Mouse (Mus musculus): ENCODE measurements at regions not wholly inside any gene's neighbourhood (a gene's known extent, or its start where the extent isn't known, plus 50 kb on each side); places are given as distances from the start of the nearest gene placed in this dataset.

DNA sequence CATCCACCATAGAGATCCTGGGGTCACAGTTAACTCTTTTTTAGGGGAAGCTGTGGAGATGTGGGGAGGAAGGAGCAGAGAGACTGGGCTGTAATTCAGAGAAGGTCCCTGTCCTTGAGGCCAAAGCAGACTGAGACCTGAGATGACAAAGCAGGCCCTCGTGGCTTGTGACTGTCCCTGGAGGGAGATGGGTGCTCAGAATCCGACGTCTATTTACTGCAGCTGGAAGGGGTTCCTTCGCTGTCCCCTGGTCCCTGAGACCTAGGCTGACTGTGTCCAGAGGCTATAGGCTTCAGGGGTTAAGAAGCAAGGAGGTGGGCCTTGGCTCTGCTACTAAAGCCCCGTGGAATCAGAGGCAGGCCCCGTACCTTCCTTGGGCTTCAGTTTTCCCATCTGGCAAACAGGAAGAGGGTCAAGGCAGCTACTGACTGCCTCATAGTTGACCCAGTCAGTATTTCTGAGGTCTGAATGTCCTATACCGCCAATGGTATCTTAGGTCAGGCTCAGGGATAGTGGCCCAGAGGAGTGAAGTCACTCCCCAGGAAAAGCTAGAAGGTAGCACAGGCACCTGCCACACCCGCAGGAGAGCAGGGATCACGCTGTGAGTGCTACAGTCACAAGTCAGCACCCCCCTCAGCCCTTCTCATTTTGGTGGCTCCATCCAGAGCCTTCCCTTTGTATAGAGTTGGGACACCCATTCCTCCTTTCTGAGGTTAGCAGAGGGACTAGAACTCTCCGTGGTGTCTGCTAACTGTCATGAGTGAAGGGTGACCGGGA, 65.2 kb downstream of the Cstad start:
- H3K4me3 ChIP-seq (ENCODE audit: control insufficient read depth in 1 of 2, insufficient read depth in 1 of 2, low read depth in 2 of 2, low read length in 2 of 2), result no peak overlapping the region
- TF ChIP-seq MAX (IDR thresholded peaks at IDR 0.05; ENCODE audit: low read length) (no peak), BHLHE40 (IDR thresholded peaks at IDR 0.05; ENCODE audit: borderline replicate concordance, low read depth, low read length) (no peak), ZKSCAN1 (IDR thresholded peaks at IDR 0.05; ENCODE audit: low read depth, low read length) (no peak), GABPA (IDR thresholded peaks at IDR 0.05; ENCODE audit: low read depth, low read length) (no peak), MEF2A (IDR thresholded peaks at IDR 0.05; ENCODE audit: extremely low read depth, insufficient replicate concordance, low read depth, low read length, poor library complexity, severe bottlenecking) (no peak), POLR2AphosphoS2 (IDR thresholded peaks at IDR 0.05; ENCODE audit: low read length) (no peak), KAT2A (conservative IDR thresholded peaks at IDR 0.05; ENCODE audit: low read depth, low read length) (no peak), MAFK (IDR thresholded peaks at IDR 0.05; ENCODE audit: borderline replicate concordance, low read depth, low read length) (no peak), ZMIZ1 (IDR thresholded peaks at IDR 0.05; ENCODE audit: low read depth, low read length) (no peak), USF2 (IDR thresholded peaks at IDR 0.05; ENCODE audit: borderline replicate concordance in 1 of 2, insufficient read depth in 1 of 2, low read depth in 1 of 2, low read length in 2 of 2) (no peak), USF1 (IDR thresholded peaks at IDR 0.05; ENCODE audit: low read depth, low read length) (no peak), ELF1 (IDR thresholded peaks at IDR 0.05; ENCODE audit: low read depth, low read length) (no peak), MAZ (IDR thresholded peaks at IDR 0.05; ENCODE audit: low read depth, low read length) (no peak), CHD1 (IDR thresholded peaks at IDR 0.05; ENCODE audit: low read depth, low read length) (no peak), POLR2AphosphoS5 (IDR thresholded peaks at IDR 0.05; ENCODE audit: borderline replicate concordance, low read depth, low read length) (no peak), MXI1 (IDR thresholded peaks at IDR 0.05; ENCODE audit: low read depth, low read length) (no peak), ETS1 (IDR thresholded peaks at IDR 0.05; ENCODE audit: low read depth, low read length) (no peak), HCFC1 (IDR thresholded peaks at IDR 0.05; ENCODE audit: low read depth, low read length) (no peak), SIN3A (IDR thresholded peaks at IDR 0.05; ENCODE audit: low read length) (no peak)
- peaks cover 0 to 16% of the 10 kb centered on the region in 2 experiments; a peak in 2 of 4 replicates for H3K36me3 ChIP-seq (ENCODE audit: control insufficient read depth in 1 of 2, insufficient read depth in 2 of 2, low read length in 2 of 2)
- H3K9ac ChIP-seq (ENCODE audit: control insufficient read depth, low read depth, low read length, poor library complexity, severe bottlenecking), result no peak overlapping the region
- H3K4me1 ChIP-seq (ENCODE audit: control insufficient read depth in 1 of 2, insufficient read depth in 2 of 2, low read length in 2 of 2), result peaks cover 7 to 14% of the 10 kb centered on the region in 2 experiments; a peak in 3 of 4 replicates
- no peak for DNase-seq (ENCODE audit: low read depth, low spot score)
- H3K79me2 ChIP-seq (ENCODE audit: control insufficient read depth, insufficient read depth, low read length, poor library complexity), result peaks cover 3% of the 10 kb centered on the region; the same call in 1 of the 2 replicates
- peaks cover 1 to 5% of the 10 kb centered on the region in 2 experiments; a peak in 2 of 4 replicates for H3K27me3 ChIP-seq (ENCODE audit: control insufficient read depth in 1 of 2, insufficient read depth in 2 of 2, low read length in 2 of 2)
- no peaks in the 10 kb centered on the region for H3K9me3 ChIP-seq (replicated peaks; ENCODE audit: insufficient read depth, low read length)
- no peak overlapping the region for H3K27ac ChIP-seq (ENCODE audit: control insufficient read depth, low read depth, low read length)
